Mouse (Mus musculus) forebrain, postnatal 0 days (tissue): Measurements from ENCODE around the gene Kxd1. TPM values are rescaled to one million over a fixed set of nuclear protein-coding genes. Genes with fewer than 3 reads are reported as not detected.

ENCODE experiments used
- ATAC-seq: fragments of 200-750 bp; cut with Nextera tagmentation; 2 replicates; pipeline ENCODE4 v1.8.0; 2017; ENCODE audit warnings: mild to moderate bottlenecking, moderate library complexity
- DNase-seq: peaks from one replicate; pipeline ENCODE4 v3.0.0-alpha.2; 2015
- H3K27ac ChIP-seq: fragments of 300-500 bp; sonication (generic); 2 replicates; pipeline ENCODE4 v1.5.1; 2014; ENCODE audit warnings: low read depth, mild to moderate bottlenecking, antibody characterized with exemption, low read length, moderate library complexity, mixed read lengths
- H3K27me3 ChIP-seq: fragments of 300-500 bp; sonication (generic); 2 replicates; pipeline ENCODE4 v1.6.1; 2014; ENCODE audit warnings: mild to moderate bottlenecking, low read length, mixed read lengths; ENCODE audit not compliant: insufficient read depth
- H3K36me3 ChIP-seq: fragments of 300-500 bp; sonication (generic); 2 replicates; pipeline ENCODE4 v1.6.1; 2014; ENCODE audit warnings: mild to moderate bottlenecking, moderate library complexity; ENCODE audit not compliant: insufficient read depth
- H3K4me1 ChIP-seq: fragments of 300-500 bp; sonication (generic); 2 replicates; pipeline ENCODE4 v1.6.1; 2014; ENCODE audit warnings: antibody characterized with exemption; ENCODE audit not compliant: insufficient read depth
- H3K4me2 ChIP-seq: fragments of 300-500 bp; sonication (generic); 2 replicates; pipeline ENCODE4 v1.6.1; 2014; ENCODE audit warnings: low read depth, mild to moderate bottlenecking, moderate library complexity
- H3K4me3 ChIP-seq: fragments of 300-500 bp; sonication (generic); 2 replicates; pipeline ENCODE4 v1.5.1; 2014; ENCODE audit warnings: low read depth, low read length, mixed read lengths
- H3K9ac ChIP-seq: fragments of 300-500 bp; sonication (generic); 2 replicates; pipeline ENCODE4 v1.6.1; 2014; ENCODE audit warnings: mild to moderate bottlenecking
- H3K9me3 ChIP-seq: fragments of 300-500 bp; sonication (generic); 2 replicates; pipeline ENCODE4 v1.6.1; 2016; ENCODE audit warnings: low read length
- CTCF ChIP-seq: sonication (generic); IDR thresholded peaks from 2 replicates; pipeline ENCODE4 v1.5.1; 2016; ENCODE audit warnings: antibody characterized with exemption, control low read depth, low read depth
- WGBS: fragments of 180-500 bp; shearing (Covaris S2); extraction: QIAGEN DNeasy Blood & Tissue Kit; methylation state at CpG from one replicate; pipeline ENCODE4 v1.1.7; 2014; 5-methylcytosine and 5-hydroxymethylcytosine counted together
- polyA plus RNA-seq: library from polyadenylated mRNA; unstranded; fragments of >200 nt; fragmentation: Nextera tagmentation; extraction: Ambion mirVana; gene quantifications from 2 replicates; pipeline ENCODE4 v1.2.1, GENCODE M21; 2015
- total RNA-seq: library from RNA; depleted of rRNA; stranded (reverse); fragments of >200 nt; gene quantifications from 2 replicates; pipeline ENCODE4 v1.2.3, GENCODE M21; 2014

Gene Kxd1
- total and polyA plus RNA-seq, 2 experiments from 2014 or later = 43.5 to 51.6 TPM

- H3K27me3 ChIP-seq = no peaks in the 10 kb centered on the region
- no peaks in the 10 kb centered on the region for H3K9me3 ChIP-seq
- 90% methylated on average over 3 of the region's 3 CpGs for WGBS
- H3K4me2 ChIP-seq = no peak overlapping the region
- H3K27ac ChIP-seq = no peak overlapping the region
- no peak overlapping the region for H3K9ac ChIP-seq
- ATAC-seq (no peak), DNase-seq (no peak)
- no peak for TF ChIP-seq CTCF
- no peaks in the 10 kb centered on the region for H3K4me1 ChIP-seq
- no peak overlapping the region for H3K4me3 ChIP-seq
- no peaks in the 10 kb centered on the region for H3K36me3 ChIP-seq
Observed at GRCm38 (mm10) chr8:70564696-70565235, 37.0 kb upstream of the Kxd1 start.

- no peak overlapping the region for H3K9ac ChIP-seq
- WGBS = 92% methylated on average over 6 of the region's 6 CpGs
- no peaks in the 10 kb centered on the region for H3K27me3 ChIP-seq
- H3K27ac ChIP-seq = no peak overlapping the region
- no peak for ATAC-seq
- TF ChIP-seq CTCF = no peak
- no peaks in the 10 kb centered on the region for H3K9me3 ChIP-seq
- no peak overlapping the region for H3K4me2 ChIP-seq
- no peak overlapping the region for H3K4me3 ChIP-seq
- no peaks in the 10 kb centered on the region for H3K4me1 ChIP-seq
- no peaks in the 10 kb centered on the region for H3K36me3 ChIP-seq
- no peak for DNase-seq
Observed at GRCm38 (mm10) chr8:70563763-70564387, 36.1 kb upstream of the Kxd1 start.

- WGBS = 78% methylated on average over 3 of the region's 3 CpGs
- H3K27ac ChIP-seq = no peak overlapping the region
- no peaks in the 10 kb centered on the region for H3K4me1 ChIP-seq
- H3K27me3 ChIP-seq = no peaks in the 10 kb centered on the region
- no peak for TF ChIP-seq CTCF
- H3K9me3 ChIP-seq = no peaks in the 10 kb centered on the region
- H3K4me2 ChIP-seq = no peak overlapping the region
- H3K9ac ChIP-seq = no peak overlapping the region
- H3K36me3 ChIP-seq = no peaks in the 10 kb centered on the region
- no peak for ATAC-seq
- H3K4me3 ChIP-seq = no peak overlapping the region
- no peak for DNase-seq
Observed at GRCm38 (mm10) chr8:70562802-70563201, 35.0 kb upstream of the Kxd1 start.

- H3K4me1 ChIP-seq = no peaks in the 10 kb centered on the region
- no peak for TF ChIP-seq CTCF
- no peak overlapping the region for H3K27ac ChIP-seq
- no peaks in the 10 kb centered on the region for H3K9me3 ChIP-seq
- no peak overlapping the region for H3K4me2 ChIP-seq
- ATAC-seq (no peak), DNase-seq (no peak)
- H3K27me3 ChIP-seq = no peaks in the 10 kb centered on the region
- H3K9ac ChIP-seq = no peak overlapping the region
- H3K4me3 ChIP-seq = no peak overlapping the region
- H3K36me3 ChIP-seq = no peaks in the 10 kb centered on the region
- WGBS = 86% methylated on average over 7 of the region's 7 CpGs
Observed at GRCm38 (mm10) chr8:70561809-70562535, 34.2 kb upstream of the Kxd1 start.

- H3K27ac ChIP-seq = no peak overlapping the region
- no peaks in the 10 kb centered on the region for H3K9me3 ChIP-seq
- DNase-seq (no peak), ATAC-seq (no peak)
- no peak overlapping the region for H3K9ac ChIP-seq
- no peaks in the 10 kb centered on the region for H3K27me3 ChIP-seq
- no peak overlapping the region for H3K4me2 ChIP-seq
- no peaks in the 10 kb centered on the region for H3K4me1 ChIP-seq
- WGBS = 83% methylated on average over 4 of the region's 4 CpGs
- H3K36me3 ChIP-seq = no peaks in the 10 kb centered on the region
- TF ChIP-seq CTCF = no peak
- H3K4me3 ChIP-seq = no peak overlapping the region
Observed at GRCm38 (mm10) chr8:70561357-70561756, 33.6 kb upstream of the Kxd1 start.

- H3K4me1 ChIP-seq = no peaks in the 10 kb centered on the region
- H3K27me3 ChIP-seq = no peaks in the 10 kb centered on the region
- DNase-seq (no peak), ATAC-seq (no peak)
- no peak overlapping the region for H3K4me2 ChIP-seq
- no peak overlapping the region for H3K4me3 ChIP-seq
- H3K27ac ChIP-seq = no peak overlapping the region
- H3K36me3 ChIP-seq = no peaks in the 10 kb centered on the region
- no peak for TF ChIP-seq CTCF
- 73% methylated on average over 3 of the region's 3 CpGs for WGBS
- H3K9ac ChIP-seq = no peak overlapping the region
- H3K9me3 ChIP-seq = no peaks in the 10 kb centered on the region
Observed at GRCm38 (mm10) chr8:70560564-70560963, 32.8 kb upstream of the Kxd1 start.

- Histone ChIP-seq H3K27ac (no peak overlapping the region), H3K27me3 (no peaks in the 10 kb centered on the region), H3K4me2 (no peak overlapping the region), H3K9ac (no peak overlapping the region), H3K36me3 (no peaks in the 10 kb centered on the region), H3K4me3 (no peak overlapping the region), H3K9me3 (no peaks in the 10 kb centered on the region), H3K4me1 (no peaks in the 10 kb centered on the region)
- TF ChIP-seq CTCF = peak; percentile 40
- WGBS = 80% methylated on average over 2 of the region's 2 CpGs
- 0 out of 2 replicates have a peak, but pooled peaks have one; percentile 25 for ATAC-seq
- DNase-seq = no peak
Observed at GRCm38 (mm10) chr8:70560096-70560495, 32.3 kb upstream of the Kxd1 start.
